Mouse (Mus musculus) midbrain, embryonic 15.5 days (tissue): ENCODE results near the gene Pdzd9. TPM values are rescaled to one million over a fixed set of nuclear protein-coding genes. Genes with fewer than 3 reads are reported as not detected.

Experiments
- ATAC-seq: fragments of 200-750 bp; cut with Nextera tagmentation; replicated peaks from 2 replicates; pipeline ENCODE4 v1.8.0; 2017; ENCODE audit warnings: moderate TSS enrichment
- H3K27ac ChIP-seq: fragments of 300-500 bp; sonication (generic); 2 replicates; pipeline ENCODE4 v1.5.1; 2015; ENCODE audit warnings: mild to moderate bottlenecking, inconsistent platforms
- H3K27me3 ChIP-seq: fragments of 300-500 bp; sonication (generic); replicated peaks from 2 replicates; pipeline ENCODE4 v1.6.1; 2015; ENCODE audit warnings: inconsistent platforms
- H3K36me3 ChIP-seq: fragments of 300-500 bp; sonication (generic); replicated peaks from 2 replicates; pipeline ENCODE4 v1.6.1; 2015; ENCODE audit warnings: inconsistent platforms
- H3K4me1 ChIP-seq: fragments of 300-500 bp; sonication (generic); 2 replicates; pipeline ENCODE4 v1.6.1; 2015; ENCODE audit warnings: inconsistent platforms
- H3K4me2 ChIP-seq: fragments of 300-500 bp; sonication (generic); 2 replicates; pipeline ENCODE4 v1.6.1; 2015; ENCODE audit warnings: inconsistent platforms, mild to moderate bottlenecking, moderate library complexity
- H3K4me3 ChIP-seq: fragments of 300-500 bp; sonication (generic); 2 replicates; pipeline ENCODE4 v1.5.1; 2015; ENCODE audit warnings: mild to moderate bottlenecking, inconsistent platforms
- H3K9ac ChIP-seq: fragments of 300-500 bp; sonication (generic); 2 replicates; pipeline ENCODE4 v1.6.1; 2015; ENCODE audit warnings: mild to moderate bottlenecking, inconsistent platforms
- H3K9me3 ChIP-seq: fragments of 300-500 bp; sonication (generic); 2 replicates; pipeline ENCODE4 v1.6.1; 2016; ENCODE audit warnings: inconsistent platforms
- WGBS: fragments of 180-500 bp; shearing (Covaris S2); methylation state at CpG from one replicate; pipeline ENCODE4 v1.1.7; 2015; ENCODE audit warnings: mixed read lengths; 5-methylcytosine and 5-hydroxymethylcytosine counted together
- polyA plus RNA-seq: library from polyadenylated mRNA; unstranded; fragments of >200 nt; fragmentation: Nextera tagmentation; extraction: Ambion mirVana; gene quantifications from 2 replicates; pipeline ENCODE4 v1.2.1, GENCODE M21; 2015

Gene Pdzd9
- polyA plus RNA-seq, 1 experiment from 2014 or later: 0.34 TPM

- H3K4me3 ChIP-seq: no peak overlapping the region
- peaks cover 12% of the 10 kb centered on the region for H3K4me1 ChIP-seq
- no peak for ATAC-seq
- WGBS: 88% methylated on average over 2 of the region's 2 CpGs
- no peak overlapping the region for H3K4me2 ChIP-seq
- H3K9ac ChIP-seq: no peak overlapping the region
- H3K27ac ChIP-seq: no peak overlapping the region
- no peaks in the 10 kb centered on the region for H3K9me3 ChIP-seq
- no peaks in the 10 kb centered on the region for H3K36me3 ChIP-seq
- H3K27me3 ChIP-seq: no peaks in the 10 kb centered on the region
Measured at GRCm38 (mm10) chr7:120684731-120685161, 14.6 kb upstream of the Pdzd9 start.

- no peak overlapping the region for H3K27ac ChIP-seq
- H3K9ac ChIP-seq: no peak overlapping the region
- H3K4me1 ChIP-seq: peaks cover 30% of the 10 kb centered on the region
- ATAC-seq: no peak
- H3K27me3 ChIP-seq: no peaks in the 10 kb centered on the region
- WGBS: 85% methylated on average over 4 of the region's 4 CpGs
- no peaks in the 10 kb centered on the region for H3K9me3 ChIP-seq
- no peaks in the 10 kb centered on the region for H3K36me3 ChIP-seq
- H3K4me3 ChIP-seq: no peak overlapping the region
- no peak overlapping the region for H3K4me2 ChIP-seq
Measured at GRCm38 (mm10) chr7:120682002-120682401, 11.9 kb upstream of the Pdzd9 start.

- Histone ChIP-seq H3K9ac (0 out of 2 replicates have a peak overlapping the region, but pooled peaks have one; percentile 6), H3K4me2 (peak overlapping the region; percentile 85), H3K9me3 (no peaks in the 10 kb centered on the region), H3K27me3 (no peaks in the 10 kb centered on the region), H3K27ac (no peak overlapping the region), H3K4me1 (peaks cover 38% of the 10 kb centered on the region), H3K4me3 (peak overlapping the region; percentile 95), H3K36me3 (no peaks in the 10 kb centered on the region)
- no peak for ATAC-seq
- WGBS: 60% methylated on average over 8 of the region's 8 CpGs
Measured at GRCm38 (mm10) chr7:120679023-120679422, 8.9 kb upstream of the Pdzd9 start.

GRCm38 (mm10) chr7:120677764-120678531, 7.8 kb upstream of the Pdzd9 start:
- no peaks in the 10 kb centered on the region for H3K9me3 ChIP-seq
- peak overlapping the region; percentile 85 for H3K4me2 ChIP-seq
- peak overlapping the region; percentile 96 for H3K9ac ChIP-seq
- 3% methylated on average over 42 of the region's 42 CpGs for WGBS
- H3K4me1 ChIP-seq: peaks cover 38% of the 10 kb centered on the region
- H3K4me3 ChIP-seq: peak overlapping the region; percentile 95
- H3K27me3 ChIP-seq: no peaks in the 10 kb centered on the region
- peak overlapping the region; percentile 90 for H3K27ac ChIP-seq
- no peaks in the 10 kb centered on the region for H3K36me3 ChIP-seq
- peak; percentile 82 for ATAC-seq

GRCm38 (mm10) chr7:120677001-120677643, 7.0 kb upstream of the Pdzd9 start, which contains the start of gene Mosmo:
Mosmo (plus strand) TSS chr7:120677618.
- H3K4me2 ChIP-seq: peak within 1 kb of the TSS; percentile 85
- no peaks in the 10 kb centered on the region for H3K36me3 ChIP-seq
- 1% methylated on average over 38 of the region's 44 CpGs for WGBS
- no peaks in the 10 kb centered on the region for H3K9me3 ChIP-seq
- peak; percentile 97 for ATAC-seq
- peak within 1 kb of the TSS; percentile 95 for H3K4me3 ChIP-seq
- no peaks in the 10 kb centered on the region for H3K27me3 ChIP-seq
- peak within 1 kb of the TSS; percentile 90 for H3K27ac ChIP-seq
- peaks cover 38% of the 10 kb centered on the region for H3K4me1 ChIP-seq
- peak within 1 kb of the TSS; percentile 96 for H3K9ac ChIP-seq

- ATAC-seq: no peak
- Histone ChIP-seq H3K4me3 (no peak overlapping the region), H3K27me3 (no peaks in the 10 kb centered on the region), H3K4me2 (no peak overlapping the region), H3K4me1 (peaks cover 4% of the 10 kb centered on the region), H3K9me3 (no peaks in the 10 kb centered on the region), H3K9ac (no peak overlapping the region), H3K36me3 (no peaks in the 10 kb centered on the region), H3K27ac (no peak overlapping the region)
- 68% methylated on average over 2 of the region's 2 CpGs for WGBS
Measured at GRCm38 (mm10) chr7:120671271-120671670, 1.1 kb upstream of the Pdzd9 start.

GRCm38 (mm10) chr7:120662079-120662478, 8.1 kb downstream of the Pdzd9 start:
- no peak overlapping the region for H3K4me3 ChIP-seq
- no peaks in the 10 kb centered on the region for H3K4me1 ChIP-seq
- no peak overlapping the region for H3K9ac ChIP-seq
- WGBS: 98% methylated on average over 4 of the region's 4 CpGs
- no peaks in the 10 kb centered on the region for H3K27me3 ChIP-seq
- peaks cover 25% of the 10 kb centered on the region for H3K36me3 ChIP-seq
- H3K27ac ChIP-seq: no peak overlapping the region
- no peaks in the 10 kb centered on the region for H3K9me3 ChIP-seq
- no peak overlapping the region for H3K4me2 ChIP-seq
- ATAC-seq: no peak

GRCm38 (mm10) chr7:120647849-120648248, 22.3 kb downstream of the Pdzd9 start:
- H3K36me3 ChIP-seq: peaks cover 74% of the 10 kb centered on the region
- H3K4me2 ChIP-seq: no peak overlapping the region
- 81% methylated on average over 2 of the region's 2 CpGs for WGBS
- H3K9ac ChIP-seq: no peak overlapping the region
- no peaks in the 10 kb centered on the region for H3K9me3 ChIP-seq
- no peak for ATAC-seq
- no peaks in the 10 kb centered on the region for H3K27me3 ChIP-seq
- no peak overlapping the region for H3K27ac ChIP-seq
- no peak overlapping the region for H3K4me3 ChIP-seq
- no peaks in the 10 kb centered on the region for H3K4me1 ChIP-seq

- 78% methylated on average over 4 of the region's 4 CpGs for WGBS
- Histone ChIP-seq H3K4me3 (no peak overlapping the region), H3K36me3 (peaks cover 68% of the 10 kb centered on the region), H3K9me3 (no peaks in the 10 kb centered on the region), H3K4me2 (no peak overlapping the region), H3K9ac (no peak overlapping the region), H3K27ac (no peak overlapping the region), H3K4me1 (no peaks in the 10 kb centered on the region), H3K27me3 (no peaks in the 10 kb centered on the region)
- no peak for ATAC-seq
Measured at GRCm38 (mm10) chr7:120643217-120643616, 26.9 kb downstream of the Pdzd9 start.

GRCm38 (mm10) chr7:120635821-120636220, 34.3 kb downstream of the Pdzd9 start:
- Histone ChIP-seq H3K27ac (peak overlapping the region; percentile 89), H3K4me1 (peaks cover 23% of the 10 kb centered on the region), H3K36me3 (peaks cover 19% of the 10 kb centered on the region; the same call in 1 of the 2 replicates), H3K27me3 (no peaks in the 10 kb centered on the region), H3K9ac (peak overlapping the region; percentile 96), H3K4me3 (peak overlapping the region; percentile 88), H3K4me2 (peak overlapping the region; percentile 77), H3K9me3 (no peaks in the 10 kb centered on the region)
- ATAC-seq: no peak
- under 1% methylated on average over 11 of the region's 11 CpGs for whole genome bisulfite sequencing

GRCm38 (mm10) chr7:120635362-120635781, 34.8 kb downstream of the Pdzd9 start:
- peaks cover 16% of the 10 kb centered on the region; the same call in 1 of the 2 replicates for H3K36me3 ChIP-seq
- H3K4me1 ChIP-seq: peaks cover 23% of the 10 kb centered on the region
- peak; percentile 88; the same call in 1 of the 2 replicates for ATAC-seq
- peak overlapping the region; percentile 88 for H3K4me3 ChIP-seq
- no peaks in the 10 kb centered on the region for H3K27me3 ChIP-seq
- under 1% methylated on average over 32 of the region's 32 CpGs for WGBS
- H3K27ac ChIP-seq: peak overlapping the region; percentile 89
- peak overlapping the region; percentile 96 for H3K9ac ChIP-seq
- H3K4me2 ChIP-seq: peak overlapping the region; percentile 77
- no peaks in the 10 kb centered on the region for H3K9me3 ChIP-seq

- no peaks in the 10 kb centered on the region for H3K9me3 ChIP-seq
- no peaks in the 10 kb centered on the region for H3K27me3 ChIP-seq
- H3K4me2 ChIP-seq: peak within 1 kb of the TSS; percentile 77
- H3K4me3 ChIP-seq: peak within 1 kb of the TSS; percentile 88
- H3K36me3 ChIP-seq: peaks cover 12% of the 10 kb centered on the region; the same call in 1 of the 2 replicates
- peak; percentile 99 for ATAC-seq
- WGBS: under 1% methylated on average over 45 of the region's 45 CpGs
- H3K9ac ChIP-seq: peak within 1 kb of the TSS; percentile 96
- H3K4me1 ChIP-seq: peaks cover 23% of the 10 kb centered on the region
- peak within 1 kb of the TSS; percentile 89 for H3K27ac ChIP-seq
Measured at GRCm38 (mm10) chr7:120634711-120635361, 35.3 kb downstream of the Pdzd9 start, which contains the start of gene Uqcrc2. Uqcrc2 (plus strand) TSS chr7:120635176.
